In genomic region chr8:105326141-105326672, GRCm38 (mm10) we compare ENCODE assay signal across 8 mouse cellular contexts. TPM values are rescaled to one million over a fixed set of nuclear protein-coding genes. Genes with fewer than 3 reads are reported as not detected.
A peak's percentile ranks its signal among the peaks of the same experiment; 100 is the strongest.
DNase-seq lines count a peak whose midpoint lies in the region; ATAC-seq and TF ChIP-seq lines count a peak whose summit lies in the region.

Gene Lrrc29 (minus strand): TSS chr8:105326278.
Gene Tmem208 (plus strand): TSS chr8:105326354.

- peak within 1 kb of the TSS; percentile 82 for H3K4me2 ChIP-seq in intestine, postnatal 0 days (replicated peaks; ENCODE audit: low read depth)
- peak within 1 kb of the TSS; percentile 78 for H3K4me2 ChIP-seq in midbrain, embryonic 11.5 days

- H3K27me3 ChIP-seq in embryonic facial prominence, embryonic 10.5 days (replicated peaks; ENCODE audit: low read depth, poor library complexity, severe bottlenecking), result no peaks in the 10 kb centered on the region
- H3K27me3 ChIP-seq in intestine, postnatal 0 days (replicated peaks; ENCODE audit: control insufficient read depth, insufficient read depth, low read length), result no peaks in the 10 kb centered on the region
- H3K27me3 ChIP-seq in midbrain, embryonic 11.5 days (ENCODE audit: control insufficient read depth, insufficient read depth, low read length), result no peaks in the 10 kb centered on the region

- H3K36me3 ChIP-seq in embryonic facial prominence, embryonic 10.5 days (replicated peaks), result peaks cover 48% of the 10 kb centered on the region
- peaks cover 43% of the 10 kb centered on the region for H3K36me3 ChIP-seq in intestine, postnatal 0 days (ENCODE audit: control insufficient read depth, insufficient read depth)
- peaks cover 22% of the 10 kb centered on the region; the same call in 1 of the 2 replicates for H3K36me3 ChIP-seq in midbrain, embryonic 11.5 days (ENCODE audit: control insufficient read depth, insufficient read depth, low read length)

- peaks cover 21% of the 10 kb centered on the region for H3K4me1 ChIP-seq in embryonic facial prominence, embryonic 10.5 days
- 0 out of 2 replicates have a peak, but pooled peaks cover 5% of the 10 kb centered on the region for H3K4me1 ChIP-seq in intestine, postnatal 0 days (replicated peaks; ENCODE audit: control insufficient read depth, insufficient read depth, low read length)
- peaks cover 12% of the 10 kb centered on the region for H3K4me1 ChIP-seq in midbrain, embryonic 11.5 days (ENCODE audit: control insufficient read depth, insufficient read depth, low read length)

- peak within 1 kb of the TSS; percentile 84 for H3K4me3 ChIP-seq in embryonic facial prominence, embryonic 10.5 days
- H3K4me3 ChIP-seq in intestine, postnatal 0 days (ENCODE audit: low read depth, low read length), result peak within 1 kb of the TSS; percentile 87
- peak within 1 kb of the TSS; percentile 77 for H3K4me3 ChIP-seq in midbrain, embryonic 11.5 days (ENCODE audit: low read depth, low read length)

- peak; percentile 85 for ATAC-seq in intestine, postnatal 0 days
- ATAC-seq in midbrain, embryonic 11.5 days (ENCODE audit: low FRiP score), result peak; percentile 94

- TF ChIP-seq CTCF in intestine, postnatal 0 days (IDR thresholded peaks at IDR 0.05; ENCODE audit: low read depth), result peak; percentile 79

- DNase-seq in adrenal gland, postnatal 14 days, result peak; percentile 98
- DNase-seq in embryonic facial prominence, embryonic 10.5 days (ENCODE audit: low spot score), result peak; percentile 97
- DNase-seq in gonadal fat pad, adult 2 months (ENCODE audit: low read depth), result no peak
- peak; percentile 98 for DNase-seq in left cerebral cortex, postnatal 4 days
- peak; percentile 99 for DNase-seq in midbrain, embryonic 11.5 days (ENCODE audit: low spot score, missing footprints)
- DNase-seq in right cerebral cortex, postnatal 4 days, result peak; percentile 97
- peak; percentile 96 for DNase-seq in yolk sac, embryonic 10.5 days (ENCODE audit: low spot score)

- intact Hi-C loops in left cerebral cortex, postnatal 4 days (cut with DNase I), result no loop called here

- no peaks in the 10 kb centered on the region for H3K9me3 ChIP-seq in embryonic facial prominence, embryonic 10.5 days
- H3K9me3 ChIP-seq in intestine, postnatal 0 days (ENCODE audit: control insufficient read depth), result no peaks in the 10 kb centered on the region
- H3K9me3 ChIP-seq in midbrain, embryonic 11.5 days (ENCODE audit: control insufficient read depth, low read length), result no peaks in the 10 kb centered on the region

- peak within 1 kb of the TSS; percentile 69 for H3K9ac ChIP-seq in intestine, postnatal 0 days (ENCODE audit: low read depth, low read length)
- H3K9ac ChIP-seq in midbrain, embryonic 11.5 days (ENCODE audit: low read length), result peak within 1 kb of the TSS; percentile 74

- peak within 1 kb of the TSS; percentile 88 for H3K27ac ChIP-seq in embryonic facial prominence, embryonic 10.5 days (replicated peaks)
- H3K27ac ChIP-seq in intestine, postnatal 0 days (ENCODE audit: low read depth, low read length), result peak within 1 kb of the TSS; percentile 77
- peak within 1 kb of the TSS; percentile 64 for H3K27ac ChIP-seq in midbrain, embryonic 11.5 days (ENCODE audit: low read depth, low read length)

- WGBS in embryonic facial prominence, embryonic 10.5 days, result under 1% methylated on average over 36 of the region's 36 CpGs
- WGBS in intestine, postnatal 0 days, result under 1% methylated on average over 36 of the region's 36 CpGs
- WGBS in midbrain, embryonic 11.5 days, result under 1% methylated on average over 36 of the region's 36 CpGs

RNA-seq across cellular contexts. Expression of gene Lrrc29, which starts in this region (rescaled TPM):
- total RNA-seq in adrenal gland, postnatal 14 days (2021), result 4.7 and 6.6 TPM in 2 replicates
- 1.3 TPM in 2 replicates for polyA plus RNA-seq in embryonic facial prominence, embryonic 10.5 days (2016; fragmentation: Nextera tagmentation; extraction: Ambion mirVana)
- 11.5 and 12.6 TPM in 2 replicates for polyA plus RNA-seq in gonadal fat pad, adult 2 months (2012; rRNA removed)
- 3.8 and 3.9 TPM in 2 replicates for polyA plus RNA-seq in intestine, postnatal 0 days (2015; fragmentation: Nextera tagmentation; extraction: Ambion mirVana)
- total RNA-seq in left cerebral cortex, postnatal 4 days (2021), result 1 to 10 TPM; 4.0 to 5.0 TPM
- 0.91 and 1.1 TPM in 2 replicates for polyA plus RNA-seq in midbrain, embryonic 11.5 days (2014; fragmentation: Nextera tagmentation; extraction: Ambion mirVana)

RNA-seq across cellular contexts. Expression of gene Tmem208, which starts in this region (rescaled TPM):
- total RNA-seq in adrenal gland, postnatal 14 days (2021), result 47.7 and 48.6 TPM in 2 replicates
- 93.0 and 99.4 TPM in 2 replicates for polyA plus RNA-seq in embryonic facial prominence, embryonic 10.5 days (2016; fragmentation: Nextera tagmentation; extraction: Ambion mirVana)
- 74.9 and 103 TPM in 2 replicates for polyA plus RNA-seq in gonadal fat pad, adult 2 months (2012; rRNA removed)
- 167 and 184 TPM in 2 replicates for polyA plus RNA-seq in intestine, postnatal 0 days (2015; fragmentation: Nextera tagmentation; extraction: Ambion mirVana)
- 10 to 100 TPM; 53.7 to 58.3 TPM for total RNA-seq in left cerebral cortex, postnatal 4 days (2021)
- 87.6 and 91.4 TPM in 2 replicates for polyA plus RNA-seq in midbrain, embryonic 11.5 days (2014; fragmentation: Nextera tagmentation; extraction: Ambion mirVana)
